Mouse (Mus musculus) bone marrow macrophage, adult 2 months (primary cell): ENCODE results near the gene Ubxn1.
"Not testable (repeated sequence)": the region's sequence is repeated elsewhere in the genome, so short reads cannot be mapped to it uniquely, and the experiment has no call there.

Experiments used
- CTCF ChIP-seq: IDR thresholded peaks from 2 replicates; pipeline ENCODE4 v1.5.1; 2012; ENCODE audit warnings: low read depth, mild to moderate bottlenecking, low read length, moderate library complexity
- POLR2A ChIP-seq: IDR thresholded peaks from 2 replicates; pipeline ENCODE4 v1.6.1; 2012; ENCODE audit warnings: mild to moderate bottlenecking, low read depth, low read length, borderline replicate concordance

- TF ChIP-seq POLR2A, CTCF: not testable (repeated sequence)
These were observed 915 bp upstream of the Ubxn1 start for GRCm38 (mm10) chr19:8870381-8870780.
